27 mouse cellular contexts compared by ENCODE assay signal in the genomic region with DNA sequence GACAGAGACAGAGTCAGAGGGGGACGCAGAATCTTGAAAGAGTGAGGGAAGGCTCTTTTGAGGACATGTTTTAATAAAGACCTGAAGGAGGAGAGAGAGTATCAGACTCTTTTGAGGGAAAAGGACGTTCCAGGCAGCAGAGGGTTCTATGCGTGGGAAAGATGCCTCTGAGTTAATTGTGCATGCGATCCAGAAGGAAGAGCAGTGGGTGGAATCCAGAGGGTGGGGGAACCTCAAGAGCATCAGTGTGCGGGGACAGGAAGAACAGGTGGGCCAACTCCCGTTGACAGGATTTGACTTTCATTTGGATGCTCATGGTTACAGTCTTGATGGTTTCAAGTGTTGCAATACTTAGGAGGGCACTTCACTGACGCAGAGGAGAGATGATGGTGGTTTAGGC.
"Had no signal": no experiment of that assay in that cellular context is flagged by ENCODE, and none has a peak within 500 bp of the region (broad histone marks: within the 10 kb centered on the region; RNA-seq: fewer than 3 reads in every experiment).

No protein-coding gene starts in this region.

- H3K4me1 ChIP-seq: hindbrain, embryonic 13.5 days; hindbrain, embryonic 15.5 days; kidney, embryonic 15.5 days; liver, embryonic 12.5 days had no signal

- DNase-seq: gastrocnemius, postnatal 14 days; gastrocnemius, postnatal 36 days; heart, adult 11 months; heart, adult 2 months; heart, postnatal 14 days; heart, postnatal 36 days; kidney, adult 11 months; kidney, adult 2 months; kidney, adult 9 months; kidney, postnatal 14 days; kidney, postnatal 36 days; layer of hippocampus, adult 9-11 months; layer of hippocampus, postnatal 36 days; left cerebral cortex, postnatal 4 days had no signal

- H3K4me3 ChIP-seq: heart, adult 2 months; heart, embryonic 13.5 days; heart, embryonic 15.5 days; hindbrain, embryonic 13.5 days; hindbrain, embryonic 15.5 days; kidney, embryonic 15.5 days; limb, embryonic 13.5 days; limb, embryonic 15.5 days; liver, embryonic 12.5 days had no signal

- ATAC-seq: hindbrain, postnatal 0 days; intestine, embryonic 16.5 days; liver, embryonic 12.5 days had no signal

- H3K27ac ChIP-seq: heart, adult 2 months; heart, embryonic 13.5 days; hindbrain, embryonic 13.5 days; hindbrain, embryonic 15.5 days; hindbrain, postnatal 0 days; kidney, embryonic 15.5 days; kidney, postnatal 0 days; limb, embryonic 13.5 days; limb, embryonic 15.5 days; liver, embryonic 12.5 days; liver, embryonic 14.5 days had no signal

- H3K36me3 ChIP-seq: heart, embryonic 13.5 days; heart, embryonic 15.5 days; hindbrain, embryonic 13.5 days; hindbrain, embryonic 15.5 days; kidney, embryonic 15.5 days; limb, embryonic 13.5 days; limb, embryonic 15.5 days; liver, embryonic 12.5 days had no signal

- H3K27me3 ChIP-seq: heart, embryonic 13.5 days; heart, embryonic 15.5 days; hindbrain, embryonic 13.5 days; hindbrain, embryonic 15.5 days; kidney, embryonic 15.5 days; limb, embryonic 13.5 days; limb, embryonic 15.5 days; liver, embryonic 12.5 days had no signal

- H3K9me3 ChIP-seq: heart, embryonic 13.5 days; heart, embryonic 15.5 days; hindbrain, embryonic 13.5 days; hindbrain, embryonic 15.5 days; kidney, embryonic 15.5 days; limb, embryonic 13.5 days; limb, embryonic 15.5 days; liver, embryonic 12.5 days had no signal

- H3K4me2 ChIP-seq: heart, embryonic 11.5 days; heart, embryonic 13.5 days; heart, embryonic 15.5 days; hindbrain, embryonic 13.5 days; hindbrain, embryonic 15.5 days; kidney, embryonic 15.5 days; limb, embryonic 13.5 days; limb, embryonic 15.5 days; liver, embryonic 12.5 days had no signal

- H3K9ac ChIP-seq: heart, embryonic 13.5 days; heart, embryonic 15.5 days; hindbrain, embryonic 13.5 days; hindbrain, embryonic 15.5 days; kidney, embryonic 15.5 days; limb, embryonic 13.5 days; limb, embryonic 15.5 days; liver, embryonic 12.5 days; liver, embryonic 14.5 days had no signal
